Mouse (Mus musculus) left cerebral cortex, adult 18-20 months (tissue): ENCODE results near the gene Cercam. TPM values are rescaled to one million over a fixed set of nuclear protein-coding genes. Genes with fewer than 3 reads are reported as not detected.
"Not testable (repeated sequence)": the region's sequence is repeated elsewhere in the genome, so short reads cannot be mapped to it uniquely, and the experiment has no call there.

Experiments
- DNase-seq, 2 experiments: peaks; one replicate each; pipeline ENCODE4 v3.0.0; 2021 to 2022; ENCODE audit warnings: low spot score in 2 of 2, mixed read lengths in 1 of 2
- microRNA-seq, 2 experiments: library from miRNA; unstranded; fragments of <30 nt; microRNA quantifications; one replicate each; pipeline ENCODE4 v1.2.0; 2021
- total RNA-seq, 2 experiments: library from RNA; stranded (reverse); gene quantifications; 2 replicates each; pipeline ENCODE4 v1.2.3; 2021

Gene Cercam
- total RNA-seq, 2 experiments from 2014 or later, result 7.4 to 9.9 TPM

DNA sequence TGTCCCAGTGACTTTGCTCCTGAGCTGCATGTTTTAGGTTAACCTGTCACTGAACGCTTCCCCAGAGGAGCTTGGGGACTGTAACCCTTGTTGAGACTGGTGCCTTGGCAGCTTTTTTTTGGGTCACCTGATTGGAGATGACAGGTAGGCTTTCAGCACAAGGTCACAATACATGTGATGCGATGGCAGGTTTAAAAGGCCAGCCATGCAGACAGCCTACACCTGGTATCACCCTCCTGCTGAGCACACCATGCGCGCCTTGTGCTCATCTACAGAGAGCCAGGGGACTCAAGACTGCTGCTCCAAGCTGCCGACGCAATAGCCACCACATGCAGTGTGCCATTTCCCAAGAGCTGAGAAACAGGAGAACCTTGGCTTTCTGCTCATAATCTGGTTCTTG is 22.8 kb downstream of the Cercam start:
- DNase-seq, result no peak

DNA sequence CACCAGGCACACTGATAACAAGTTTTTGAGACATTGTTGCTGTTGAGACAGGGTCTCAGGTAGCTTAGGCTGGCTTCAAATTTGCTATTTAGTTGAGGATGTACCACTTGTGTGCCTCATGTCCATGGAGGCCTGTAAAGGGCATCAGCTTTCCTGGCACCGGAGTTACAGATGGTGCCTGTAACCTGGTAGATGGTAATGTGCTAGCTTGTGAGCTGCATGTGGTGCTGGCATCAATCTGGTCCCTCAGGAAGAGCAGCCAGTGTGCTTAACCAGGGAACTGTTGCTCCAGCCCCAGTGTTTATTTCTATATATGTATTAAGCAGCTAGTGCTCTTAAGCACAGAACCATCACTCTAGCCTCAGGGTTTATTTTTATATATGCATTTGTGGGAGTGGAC is 27.1 kb downstream of the Cercam start:
- DNase-seq, result no peak

DNA sequence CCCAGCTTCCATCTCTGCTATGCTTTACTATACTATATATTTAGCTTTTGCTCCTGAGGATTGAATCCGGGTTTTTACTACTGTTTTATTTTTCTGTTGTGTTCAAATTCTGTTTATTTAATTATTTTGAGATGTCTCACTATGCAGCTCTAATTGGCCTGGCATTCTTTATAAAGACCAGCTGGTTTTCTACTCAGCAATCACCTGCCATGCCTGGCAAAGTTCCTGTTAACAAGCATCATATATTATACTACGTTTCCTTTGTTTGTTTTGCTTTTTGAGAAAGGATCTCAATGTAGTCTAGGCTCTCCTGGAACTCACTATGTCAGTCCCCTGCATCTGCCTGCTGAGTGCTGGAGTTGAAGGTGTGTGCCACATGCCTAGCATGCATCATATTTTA is 28.4 kb downstream of the Cercam start:
- DNase-seq, result no peak

DNA sequence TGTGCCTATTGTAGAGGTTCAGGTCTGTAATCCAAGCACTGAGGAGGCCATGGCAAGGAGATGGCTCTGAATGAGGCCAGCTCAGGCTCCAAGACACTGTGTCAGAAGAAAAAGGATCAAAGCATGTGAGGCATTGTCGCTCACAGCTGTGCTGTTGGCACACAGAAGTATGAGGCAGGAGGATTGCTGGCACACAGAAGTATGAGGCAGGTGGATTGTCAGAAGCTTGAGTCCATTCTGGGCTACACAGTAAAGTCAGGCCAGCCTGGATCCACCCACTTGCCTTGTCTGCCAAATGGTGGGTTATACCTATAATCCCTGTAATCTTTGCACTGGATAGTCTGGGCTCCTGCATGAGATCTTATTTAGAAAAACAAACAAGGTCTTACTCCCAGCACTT is 29.1 kb downstream of the Cercam start:
- no peak for DNase-seq

DNA sequence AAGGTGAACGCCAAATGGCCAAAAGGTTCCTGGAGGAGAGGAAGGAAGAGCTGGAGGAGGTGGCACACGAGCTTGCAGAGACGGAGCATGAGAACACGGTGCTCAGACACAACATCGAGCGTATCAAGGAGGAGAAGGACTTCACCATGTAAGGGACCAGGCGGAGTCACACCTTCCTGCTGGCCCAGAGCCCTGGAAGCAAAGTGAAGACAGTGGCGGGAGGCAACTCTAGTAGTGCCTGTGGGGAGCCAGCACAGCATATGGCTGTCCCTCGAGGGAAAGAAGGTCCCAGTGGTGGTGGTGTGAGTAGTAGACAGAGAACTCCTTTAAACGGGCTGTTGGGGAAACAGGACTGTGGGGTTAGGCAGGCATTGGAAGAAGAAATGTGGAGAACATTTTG is 33.2 kb downstream of the Cercam start:
- DNase-seq, result no peak

DNA sequence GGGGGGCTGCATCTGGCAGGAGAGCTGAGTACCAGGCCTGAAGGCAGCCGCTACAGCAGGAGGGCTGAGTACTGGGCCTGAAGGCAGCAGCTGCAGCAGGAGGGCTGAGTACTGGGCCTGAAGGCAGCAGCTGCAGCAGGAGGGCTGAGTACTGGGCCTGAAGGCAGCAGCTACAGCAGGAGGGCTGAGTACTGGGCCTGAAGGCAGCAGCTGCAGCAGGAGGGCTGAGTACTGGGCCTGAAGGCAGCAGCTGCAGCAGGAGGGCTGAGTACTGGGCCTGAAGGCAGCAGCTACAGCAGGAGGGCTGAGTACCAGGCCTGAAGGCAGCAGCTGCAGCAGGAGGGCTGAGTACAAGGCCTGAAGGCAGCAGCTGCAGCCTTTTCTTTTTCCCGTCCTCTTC is 39.2 kb downstream of the Cercam start:
- DNase-seq, result not testable (repeated sequence)

DNA sequence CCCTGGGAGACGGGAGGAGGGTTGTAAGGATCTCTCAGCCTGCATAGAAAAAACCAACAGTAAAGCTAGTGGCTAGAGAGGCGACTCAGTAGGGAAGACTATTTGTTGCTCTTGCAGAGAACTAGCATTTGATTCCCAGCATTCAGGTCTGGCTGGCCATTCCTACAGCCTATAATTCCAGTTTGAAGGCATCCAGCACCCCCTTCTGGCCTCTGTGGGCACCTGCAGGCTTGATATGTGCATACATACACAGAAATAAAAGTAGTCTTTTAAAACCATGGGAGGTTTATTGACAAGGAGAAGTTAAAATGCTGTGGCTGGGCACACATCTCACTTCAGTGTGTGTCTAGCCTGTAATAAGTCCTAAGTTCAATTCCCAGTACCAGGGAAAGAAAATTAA is 41.1 kb downstream of the Cercam start:
- DNase-seq, result no peak

DNA sequence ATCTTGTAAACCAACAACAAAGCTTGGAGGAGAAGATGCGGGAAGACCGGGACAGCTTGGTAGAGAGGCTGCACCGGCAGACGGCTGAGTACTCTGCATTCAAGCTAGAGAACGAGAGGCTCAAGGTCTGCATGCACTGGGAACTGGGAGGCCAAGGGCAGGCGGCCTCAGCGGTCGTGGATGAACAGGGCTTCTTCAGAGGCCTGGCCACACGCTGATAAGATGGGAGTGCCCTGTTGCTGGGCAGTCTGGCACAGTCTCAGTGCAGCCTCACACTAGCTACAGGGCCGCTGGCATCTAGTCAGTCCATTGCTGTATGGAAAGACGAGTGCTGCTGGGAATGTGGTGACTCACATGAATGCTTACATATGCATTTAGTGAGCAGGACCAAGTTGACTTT is 48.7 kb downstream of the Cercam start:
- DNase-seq, result no peak

DNA sequence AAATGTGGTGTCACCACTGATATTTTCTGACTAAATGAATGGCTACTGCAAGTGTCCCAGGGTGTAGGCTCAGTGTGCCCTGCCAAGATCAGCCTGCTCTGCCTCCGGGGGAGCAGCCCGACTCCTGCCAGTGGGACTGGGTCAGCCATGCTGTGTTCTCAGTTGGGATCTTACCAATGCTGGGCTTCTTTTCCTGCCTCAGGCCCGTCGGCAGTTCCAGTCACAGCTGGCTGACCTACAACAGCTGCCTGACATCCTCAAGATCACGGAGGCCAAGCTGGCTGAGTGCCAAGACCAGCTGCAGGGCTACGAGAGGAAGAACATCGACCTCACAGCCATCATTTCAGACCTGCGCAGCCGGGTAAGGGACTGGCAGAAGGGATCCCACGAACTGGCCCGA is 53.0 kb downstream of the Cercam start:
- peak; percentile 9 to 19 for DNase-seq

DNA sequence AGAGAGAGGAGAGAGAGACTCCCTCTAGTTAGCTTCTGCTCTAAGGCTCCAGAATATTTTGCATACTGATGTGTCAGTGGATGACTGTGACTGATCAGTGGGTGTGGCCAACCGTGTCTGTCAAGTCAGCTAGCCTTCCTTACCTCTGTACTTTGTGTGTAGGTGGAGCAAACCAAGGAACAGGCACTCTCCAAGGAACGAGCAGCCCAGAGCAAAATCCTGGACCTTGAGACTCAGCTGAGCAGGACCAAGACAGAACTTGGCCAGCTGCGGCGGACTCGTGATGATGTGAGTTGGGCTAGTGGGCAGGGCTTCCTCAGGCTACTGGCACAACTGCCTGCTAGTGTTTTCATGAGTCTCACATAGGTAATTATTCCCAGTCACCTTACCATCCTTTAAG is 57.6 kb downstream of the Cercam start:
- DNase-seq, result no peak

DNA sequence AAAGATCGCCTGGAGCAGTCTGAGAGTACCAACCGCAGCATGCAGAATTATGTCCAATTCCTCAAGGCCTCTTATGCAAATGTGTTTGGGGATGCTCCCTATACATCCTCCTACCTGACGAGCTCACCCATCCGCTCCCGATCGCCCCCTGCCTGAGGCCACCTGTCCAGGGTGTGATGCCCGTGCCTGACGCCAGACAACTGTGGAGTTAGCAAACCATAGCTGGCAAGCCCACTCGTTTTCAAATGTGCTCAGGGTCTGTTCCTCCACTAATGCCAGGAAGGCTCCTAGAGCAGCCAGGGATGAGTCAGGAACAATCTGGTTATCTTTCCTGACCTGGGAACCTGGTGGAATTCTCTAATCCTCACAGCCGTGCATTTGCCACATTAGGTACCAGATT is 61.5 kb downstream of the Cercam start:
- DNase-seq, result no peak

DNA sequence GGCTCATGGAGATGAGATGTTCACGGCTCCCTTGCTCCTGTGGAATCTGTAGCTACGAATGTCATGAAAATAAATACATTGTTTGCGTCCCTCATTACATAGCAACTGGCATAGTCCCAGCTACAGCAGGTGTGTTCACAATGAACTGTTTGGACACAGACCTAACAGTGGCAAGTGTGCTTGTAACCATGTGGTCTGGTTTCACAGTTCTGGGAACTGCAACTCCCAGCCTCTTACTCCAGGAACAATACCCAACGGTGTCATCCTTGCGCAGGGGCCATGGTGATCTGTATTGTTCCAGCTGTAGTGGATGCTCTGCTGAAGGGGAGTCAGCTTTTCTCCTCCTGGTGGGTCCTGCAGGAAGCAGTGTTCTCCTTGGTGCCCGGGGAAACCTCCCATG is 62.2 kb downstream of the Cercam start:
- DNase-seq, result no peak

Small RNA genes lying within 50 kb of the gene (microRNA-seq; reads per million reads assigned to microRNA genes)
- gene Mir219a-2 (0 reads per million in 2 experiments), gene Mir219b (0 reads per million in 2 experiments)

Other genes with a start within 250 kb of the Cercam start
- 100 to 1,000 TPM in 1 of 2 experiments, 10 to 100 TPM in 1; 91.4 to 100 TPM for gene Rapgef1, start 249.4 kb upstream of the Cercam start, total RNA-seq
- 1 to 10 TPM; 2.1 to 2.5 TPM for gene Gm13420, start 117.5 kb upstream of the Cercam start, total RNA-seq
- gene Gm13547, start 109.9 kb upstream of the Cercam start, total RNA-seq, result not detected
- gene Coq4, start 81.7 kb upstream of the Cercam start, total RNA-seq, result 10 to 100 TPM; 26.5 to 27.9 TPM
- 10 to 100 TPM; 39.3 to 39.5 TPM for gene Trub2, start 80.7 kb upstream of the Cercam start, total RNA-seq
- 10 to 100 TPM; 72.1 to 75.8 TPM for gene Slc27a4, start 66.5 kb upstream of the Cercam start, total RNA-seq
- gene Urm1, start 49.1 kb upstream of the Cercam start, total RNA-seq, result 10 to 100 TPM; 48.1 to 49.6 TPM
- 10 to 100 TPM; 84.6 to 94.6 TPM for gene Odf2, start 20.1 kb downstream of the Cercam start, total RNA-seq
- 10 to 100 TPM; 44.0 to 49.5 TPM for gene Gle1, start 66.3 kb downstream of the Cercam start, total RNA-seq
- gene Sptan1, start 96.4 kb downstream of the Cercam start, total RNA-seq, result 100 to 1,000 TPM; 825 to 827 TPM
- gene Wdr34, start 179.7 kb downstream of the Cercam start, total RNA-seq, result 10 to 100 TPM; 39.5 to 45.2 TPM
- 100 to 1,000 TPM; 191 to 199 TPM for gene Set, start 188.2 kb downstream of the Cercam start, total RNA-seq
- 1 to 10 TPM; 3.8 TPM for gene Pkn3, start 208.5 kb downstream of the Cercam start, total RNA-seq
- gene Zdhhc12, start 224.5 kb downstream of the Cercam start, total RNA-seq, result 1 to 10 TPM; 6.1 to 6.7 TPM